Mouse (Mus musculus): ENCODE data around the gene Adsl. TPM values are rescaled to one million over a fixed set of nuclear protein-coding genes. Genes with fewer than 3 reads are reported as not detected.
A peak's percentile ranks its signal among the peaks of the same experiment; 100 is the strongest.
"Not testable (repeated sequence)": the region's sequence is repeated elsewhere in the genome, so short reads cannot be mapped to it uniquely, and the experiment has no call there.

Gene Adsl
- 78.5 and 103 TPM in 2 replicates for polyA plus RNA-seq (2015; fragmentation: Nextera tagmentation; extraction: Ambion mirVana)

- Histone ChIP-seq H3K4me2 (ENCODE audit: low read length) (peak within 1 kb of the TSS; percentile 75), H3K27me3 (ENCODE audit: insufficient read depth, low read length) (no peaks in the 10 kb centered on the region), H3K4me3 (replicated peaks; ENCODE audit: low read depth, low read length) (peak within 1 kb of the TSS; percentile 79), H3K4me1 (replicated peaks; ENCODE audit: insufficient read depth, low read length) (peaks cover 4% of the 10 kb centered on the region; the same call in 1 of the 2 replicates), H3K36me3 (ENCODE audit: insufficient read depth, low read length) (peaks cover 9% of the 10 kb centered on the region; the same call in 1 of the 2 replicates), H3K9me3 (replicated peaks; ENCODE audit: low read length) (no peaks in the 10 kb centered on the region), H3K27ac (peak within 1 kb of the TSS; percentile 86), H3K9ac (ENCODE audit: low read depth, low read length) (peak within 1 kb of the TSS; percentile 70)
- WGBS: under 1% methylated on average over 63 of the region's 63 CpGs
- DNase-seq (ENCODE audit: low spot score): peak; percentile 95
- TF ChIP-seq CTCF (IDR thresholded peaks at IDR 0.05; ENCODE audit: low read depth): peak; percentile 88
- peak; percentile 90 for ATAC-seq (replicated peaks; ENCODE audit: low FRiP score, low read depth)
Observed at GRCm38 (mm10) chr15:80948145-80949135, at the start of gene Adsl. Adsl (plus strand) TSS chr15:80948490.

- H3K4me1 ChIP-seq (replicated peaks; ENCODE audit: insufficient read depth, low read length): no peaks in the 10 kb centered on the region
- WGBS: 88% methylated on average over 2 of the region's 2 CpGs
- H3K27me3 ChIP-seq (ENCODE audit: insufficient read depth, low read length): no peaks in the 10 kb centered on the region
- no peak for ATAC-seq (replicated peaks; ENCODE audit: low FRiP score, low read depth)
- peaks cover 62% of the 10 kb centered on the region for H3K36me3 ChIP-seq (ENCODE audit: insufficient read depth, low read length)
- H3K9ac ChIP-seq (ENCODE audit: low read depth, low read length): no peak overlapping the region
- no peaks in the 10 kb centered on the region for H3K9me3 ChIP-seq (replicated peaks; ENCODE audit: low read length)
- no peak for DNase-seq (ENCODE audit: low spot score)
- TF ChIP-seq CTCF (IDR thresholded peaks at IDR 0.05; ENCODE audit: low read depth): no peak
- no peak overlapping the region for H3K4me2 ChIP-seq (ENCODE audit: low read length)
- H3K27ac ChIP-seq: no peak overlapping the region
- H3K4me3 ChIP-seq (replicated peaks; ENCODE audit: low read depth, low read length): no peak overlapping the region
Observed at GRCm38 (mm10) chr15:80899806-80900205, 48.5 kb upstream of the Adsl start.

- Histone ChIP-seq H3K27ac (no peak overlapping the region), H3K27me3 (ENCODE audit: insufficient read depth, low read length) (no peaks in the 10 kb centered on the region), H3K4me2 (ENCODE audit: low read length) (no peak overlapping the region), H3K9me3 (replicated peaks; ENCODE audit: low read length) (no peaks in the 10 kb centered on the region), H3K4me3 (replicated peaks; ENCODE audit: low read depth, low read length) (no peak overlapping the region), H3K4me1 (replicated peaks; ENCODE audit: insufficient read depth, low read length) (no peaks in the 10 kb centered on the region), H3K9ac (ENCODE audit: low read depth, low read length) (no peak overlapping the region), H3K36me3 (ENCODE audit: insufficient read depth, low read length) (peaks cover 59% of the 10 kb centered on the region)
- DNase-seq (ENCODE audit: low spot score) (no peak), ATAC-seq (replicated peaks; ENCODE audit: low FRiP score, low read depth) (no peak)
- whole genome bisulfite sequencing: 82% methylated on average over 6 of the region's 6 CpGs
- no peak for TF ChIP-seq CTCF (IDR thresholded peaks at IDR 0.05; ENCODE audit: low read depth)
Observed at GRCm38 (mm10) chr15:80901806-80902513, 46.3 kb upstream of the Adsl start.

- H3K4me1 ChIP-seq (replicated peaks; ENCODE audit: insufficient read depth, low read length); H3K27me3 ChIP-seq (ENCODE audit: insufficient read depth, low read length); H3K27ac ChIP-seq; DNase-seq (ENCODE audit: low spot score); H3K4me3 ChIP-seq (replicated peaks; ENCODE audit: low read depth, low read length); H3K9ac ChIP-seq (ENCODE audit: low read depth, low read length); H3K4me2 ChIP-seq (ENCODE audit: low read length); H3K9me3 ChIP-seq (replicated peaks; ENCODE audit: low read length); ATAC-seq (replicated peaks; ENCODE audit: low FRiP score, low read depth): not testable (repeated sequence)
- H3K36me3 ChIP-seq (ENCODE audit: insufficient read depth, low read length): peaks cover 53% of the 10 kb centered on the region
- WGBS: 90% methylated on average over 6 of the region's 6 CpGs
Observed at GRCm38 (mm10) chr15:80904776-80905175, 43.5 kb upstream of the Adsl start.

GRCm38 (mm10) chr15:80910183-80910582 lies 38.1 kb upstream of the Adsl start:
- no peak overlapping the region for H3K4me2 ChIP-seq (ENCODE audit: low read length)
- TF ChIP-seq CTCF (IDR thresholded peaks at IDR 0.05; ENCODE audit: low read depth): no peak
- DNase-seq (ENCODE audit: low spot score) (no peak), ATAC-seq (replicated peaks; ENCODE audit: low FRiP score, low read depth) (no peak)
- 90% methylated on average over 3 of the region's 3 CpGs for WGBS
- no peaks in the 10 kb centered on the region for H3K4me1 ChIP-seq (replicated peaks; ENCODE audit: insufficient read depth, low read length)
- H3K27me3 ChIP-seq (ENCODE audit: insufficient read depth, low read length): no peaks in the 10 kb centered on the region
- no peak overlapping the region for H3K4me3 ChIP-seq (replicated peaks; ENCODE audit: low read depth, low read length)
- no peaks in the 10 kb centered on the region for H3K9me3 ChIP-seq (replicated peaks; ENCODE audit: low read length)
- peaks cover 45% of the 10 kb centered on the region for H3K36me3 ChIP-seq (ENCODE audit: insufficient read depth, low read length)
- no peak overlapping the region for H3K27ac ChIP-seq
- H3K9ac ChIP-seq (ENCODE audit: low read depth, low read length): no peak overlapping the region

GRCm38 (mm10) chr15:80910790-80911531 lies 37.3 kb upstream of the Adsl start:
- no peaks in the 10 kb centered on the region for H3K9me3 ChIP-seq (replicated peaks; ENCODE audit: low read length)
- no peak for DNase-seq (ENCODE audit: low spot score)
- H3K4me2 ChIP-seq (ENCODE audit: low read length): no peak overlapping the region
- no peak overlapping the region for H3K27ac ChIP-seq
- 89% methylated on average over 4 of the region's 4 CpGs for WGBS
- H3K9ac ChIP-seq (ENCODE audit: low read depth, low read length): no peak overlapping the region
- no peak for ATAC-seq (replicated peaks; ENCODE audit: low FRiP score, low read depth)
- no peak overlapping the region for H3K4me3 ChIP-seq (replicated peaks; ENCODE audit: low read depth, low read length)
- H3K36me3 ChIP-seq (ENCODE audit: insufficient read depth, low read length): peaks cover 39% of the 10 kb centered on the region
- no peaks in the 10 kb centered on the region for H3K27me3 ChIP-seq (ENCODE audit: insufficient read depth, low read length)
- H3K4me1 ChIP-seq (replicated peaks; ENCODE audit: insufficient read depth, low read length): no peaks in the 10 kb centered on the region
- TF ChIP-seq CTCF (IDR thresholded peaks at IDR 0.05; ENCODE audit: low read depth): no peak

Measured in kidney, postnatal 0 days (tissue).